Mouse (Mus musculus): Measurements from ENCODE around the gene Cep57l1.
A peak's percentile ranks its signal among the peaks of the same experiment; 100 is the strongest.

Cep57l1 gene

DNA sequence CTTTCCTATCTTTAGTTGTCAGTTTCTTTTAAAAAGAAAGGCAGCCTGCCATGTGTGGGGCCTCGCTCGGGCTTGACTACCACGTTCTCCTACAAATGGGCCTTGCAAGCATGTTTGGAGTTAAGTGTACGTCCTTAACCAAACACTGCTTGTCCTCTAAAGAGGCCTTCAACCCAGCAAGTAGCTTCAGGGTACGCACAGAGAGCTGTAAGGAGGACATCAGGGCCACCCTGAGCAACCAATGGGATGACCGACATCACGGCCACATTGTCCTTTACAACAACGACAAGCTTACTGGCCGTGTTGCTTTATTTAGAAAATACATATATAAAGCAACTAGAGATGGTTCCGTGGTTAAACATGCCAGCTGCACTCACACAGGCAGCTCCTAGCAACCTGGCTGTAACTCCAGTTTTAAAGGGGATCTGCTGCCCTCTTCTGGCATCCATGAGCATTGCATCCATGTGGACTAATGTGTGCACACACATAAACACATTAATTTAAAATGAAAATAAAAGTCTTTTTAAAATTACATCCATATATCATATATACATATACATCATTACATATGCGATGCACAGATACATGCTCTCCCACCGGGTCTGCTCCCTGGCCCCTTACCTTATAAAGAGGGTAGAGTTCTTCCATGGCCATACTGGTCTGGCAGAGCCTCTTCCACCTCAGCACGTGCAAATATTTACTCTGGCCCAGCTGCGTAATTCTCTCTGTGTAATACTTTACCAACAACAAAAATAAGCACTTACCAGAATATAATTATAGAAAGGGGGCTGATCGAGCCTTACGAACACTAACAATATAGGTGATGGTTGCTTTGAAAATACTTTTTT is 126.9 kb downstream of the Cep57l1 start:
- DNase-seq (ENCODE audit: inconsistent age in 2 of 2, low spot score in 1 of 2): peak; percentile 77 to 94

DNA sequence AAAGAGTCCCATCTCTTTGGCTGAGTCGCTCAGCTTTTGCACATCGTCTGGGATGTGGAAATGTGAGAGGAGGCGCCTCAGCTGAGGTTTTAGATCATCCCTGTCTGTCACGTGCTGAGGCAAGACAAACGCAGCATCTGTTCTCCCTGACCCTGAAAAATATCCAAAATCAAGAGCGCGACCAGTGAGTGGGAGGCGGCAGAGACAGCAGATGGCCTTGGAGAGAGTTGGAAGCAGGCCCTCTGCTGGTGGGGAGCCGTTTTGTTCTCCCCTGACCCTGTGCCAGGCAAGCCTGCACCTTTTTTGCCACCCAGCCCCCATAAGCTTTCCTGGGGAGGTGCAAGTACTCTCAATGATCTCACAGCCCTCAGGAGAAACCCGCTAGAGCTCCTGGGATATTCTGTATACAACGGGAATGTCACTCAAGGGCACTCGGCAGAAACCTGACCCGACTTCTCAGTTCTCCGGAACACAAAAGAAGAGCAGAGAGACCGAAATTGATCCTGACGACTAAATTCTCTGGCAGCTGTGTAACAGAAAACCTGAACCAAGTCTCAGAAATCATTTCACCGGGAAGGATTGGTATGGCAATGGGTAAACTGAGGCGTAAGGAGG is 130.8 kb downstream of the Cep57l1 start:
- peak; percentile 78 to 92 for DNase-seq (ENCODE audit: inconsistent age in 2 of 2, low spot score in 1 of 2)

DNA sequence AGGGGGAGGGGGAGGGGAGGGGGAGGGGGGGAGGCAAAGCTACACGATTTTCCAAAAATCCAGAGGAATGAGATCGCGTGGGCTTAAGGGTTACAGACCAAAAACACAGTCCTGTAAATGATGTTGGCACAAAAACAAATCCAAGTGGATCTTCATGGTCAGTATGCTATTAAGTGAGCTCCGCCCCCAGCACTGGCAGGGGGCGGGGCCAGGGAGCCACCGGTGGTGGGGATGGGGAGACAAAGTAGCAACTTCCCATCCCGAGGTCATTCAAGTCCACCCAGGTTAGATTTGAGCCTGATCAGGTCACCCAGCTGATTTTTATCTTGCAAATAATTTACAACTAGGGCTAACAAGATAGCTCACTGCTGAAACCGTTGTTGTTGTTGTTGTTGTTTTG is 132.3 kb downstream of the Cep57l1 start:
- no peak for DNase-seq (ENCODE audit: inconsistent age in 2 of 2, low spot score in 1 of 2)

DNA sequence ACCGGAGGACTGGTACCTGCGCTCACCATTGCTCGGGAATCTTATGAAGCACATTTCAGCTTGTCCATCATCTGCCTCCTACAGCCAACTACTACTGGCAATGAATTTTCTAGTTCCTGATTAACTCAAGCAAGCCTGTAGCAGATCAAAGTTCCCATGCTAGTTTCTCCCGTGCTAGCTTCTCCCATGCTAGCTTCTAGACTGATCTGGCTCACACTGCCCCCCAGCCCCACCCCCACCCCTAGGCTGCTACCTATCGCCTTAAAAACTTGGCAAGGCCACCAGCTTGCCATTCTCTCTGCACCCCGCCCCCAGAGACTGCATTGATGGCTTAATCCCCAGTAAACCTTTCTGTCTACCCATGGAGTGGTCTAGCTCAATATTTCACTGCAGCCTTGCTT is 133.0 kb downstream of the Cep57l1 start:
- DNase-seq (ENCODE audit: inconsistent age in 2 of 2, low spot score in 1 of 2): no peak

DNA sequence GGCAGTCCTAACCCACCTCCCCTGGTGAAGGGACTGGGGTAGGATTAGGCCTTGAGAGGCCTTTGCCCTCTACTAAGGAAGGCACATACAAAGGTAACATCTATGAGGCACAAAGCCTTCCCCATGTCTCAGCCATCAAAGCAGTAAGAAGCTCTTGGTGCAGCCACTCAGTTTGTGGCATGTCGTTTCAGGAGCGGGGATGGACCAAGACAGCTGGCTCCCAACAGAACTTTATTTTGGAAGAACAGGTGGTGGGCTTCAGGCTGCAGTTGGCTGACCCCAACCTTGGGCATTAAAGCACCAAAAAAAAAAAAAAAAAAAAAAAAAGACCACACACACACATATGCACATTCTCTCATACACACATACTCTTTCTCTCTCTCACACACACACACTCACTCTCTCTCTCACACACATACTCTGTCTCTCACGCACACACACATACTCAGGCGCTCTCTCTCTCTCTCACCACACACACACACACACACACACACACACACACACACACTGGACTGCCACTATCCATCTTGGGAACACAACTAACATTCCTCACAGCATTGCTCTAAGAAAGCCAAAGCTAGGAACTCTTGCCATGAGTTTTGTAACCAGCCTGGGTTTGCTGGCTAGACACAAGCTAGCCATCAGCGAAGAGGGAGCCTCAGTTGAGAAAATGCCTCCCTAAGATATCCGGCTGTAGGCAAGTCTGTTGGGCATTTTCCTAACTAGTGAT is 133.7 kb downstream of the Cep57l1 start:
- DNase-seq (ENCODE audit: inconsistent age in 2 of 2, low spot score in 1 of 2): no peak

DNA sequence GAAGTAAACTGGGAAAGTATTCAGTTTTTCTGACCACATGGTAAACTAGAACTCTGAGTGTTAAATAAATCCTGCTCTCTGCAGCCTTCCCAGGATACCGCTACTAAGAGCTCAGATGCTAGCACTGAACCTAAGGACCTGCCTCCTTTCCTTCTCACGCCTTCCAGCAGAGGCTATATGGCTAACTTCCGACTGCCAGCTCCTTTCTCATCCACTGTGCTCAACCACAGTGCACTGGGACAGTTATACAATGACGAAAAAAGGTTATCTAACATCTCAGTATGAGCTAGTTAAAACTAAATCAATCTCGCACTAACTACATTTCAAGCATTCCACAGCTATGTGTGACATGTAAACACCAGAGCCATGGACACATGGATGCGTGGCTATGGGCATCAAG is 134.4 kb downstream of the Cep57l1 start:
- DNase-seq (ENCODE audit: inconsistent age in 2 of 2, low spot score in 1 of 2): no peak

DNA sequence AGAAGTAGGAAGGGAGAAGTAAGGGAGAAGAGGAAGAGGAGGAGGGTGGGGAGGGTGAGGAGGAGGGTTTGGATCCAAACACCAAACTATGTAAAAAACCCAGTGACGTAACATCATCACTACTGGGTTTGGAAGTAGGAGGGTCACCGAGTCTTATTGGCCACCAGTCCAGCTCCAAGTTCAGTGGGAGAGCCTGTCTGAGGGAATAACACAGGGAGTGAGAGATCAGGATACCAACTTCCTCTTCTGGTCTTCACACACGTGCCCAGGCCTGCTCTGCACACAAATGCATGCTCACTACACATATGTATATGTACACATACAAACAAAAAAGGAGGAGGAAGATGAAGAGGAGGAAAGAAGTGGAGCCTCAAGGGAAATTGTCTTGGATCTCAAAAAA is 135.3 kb downstream of the Cep57l1 start:
- no peak for DNase-seq (ENCODE audit: inconsistent age in 2 of 2, low spot score in 1 of 2)

DNA sequence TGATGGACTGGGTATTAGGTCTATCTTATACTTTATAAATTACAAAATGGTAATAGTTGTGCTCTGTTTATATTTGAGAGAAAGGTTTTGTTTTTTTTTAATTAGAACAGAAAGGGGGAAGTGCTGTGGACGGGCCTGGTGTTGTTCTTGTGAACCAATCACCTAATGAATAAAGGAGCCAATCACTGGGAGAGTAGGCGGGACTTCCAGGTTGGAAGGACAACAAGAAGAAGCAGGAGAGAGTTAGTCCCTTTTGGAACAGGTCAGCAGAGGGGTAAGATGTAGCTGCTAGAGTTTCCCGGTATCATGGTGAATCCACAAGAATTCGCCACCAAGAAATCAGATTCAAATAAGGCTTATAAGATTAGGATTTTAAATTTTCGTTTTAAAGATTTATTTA is 139.5 kb downstream of the Cep57l1 start:
- no peak for DNase-seq (ENCODE audit: inconsistent age in 2 of 2, low spot score in 1 of 2)
